Mouse (Mus musculus) lung, adult 2 months (tissue): ENCODE data around the gene Dab1. TPM values are rescaled to one million over a fixed set of nuclear protein-coding genes. Genes with fewer than 3 reads are reported as not detected.
A peak's percentile ranks its signal among the peaks of the same experiment; 100 is the strongest.

Experiments used
- DNase-seq: peaks from one replicate; pipeline ENCODE4 v3.0.0; 2022
- H3K4me1 ChIP-seq: fragments of 200-500 bp; 2 replicates; pipeline ENCODE4 v1.6.1; 2011; ENCODE audit warnings: low read length; ENCODE audit not compliant: control insufficient read depth, insufficient read depth
- H3K4me3 ChIP-seq: fragments of 200-500 bp; replicated peaks from 2 replicates; pipeline ENCODE3; 2011; ENCODE audit warnings: low read depth, mild to moderate bottlenecking, control low read depth, low read length; ENCODE audit errors: extremely low read depth
- CTCF ChIP-seq: fragments of 200-500 bp; IDR thresholded peaks from 2 replicates; pipeline ENCODE4 v1.5.1; 2011; ENCODE audit warnings: mild to moderate bottlenecking, low read length, control low read depth; ENCODE audit not compliant: insufficient read depth
- POLR2A ChIP-seq: fragments of 200-500 bp; IDR thresholded peaks from 2 replicates; pipeline ENCODE4 v1.6.1; 2011; ENCODE audit warnings: low read depth, mild to moderate bottlenecking, control low read depth, low read length, borderline replicate concordance; ENCODE audit errors: extremely low read depth
- WGBS: fragments of 180-500 bp; shearing (Covaris S2); methylation state at CpG from one replicate; pipeline ENCODE4 v1.1.7; 2018; 5-methylcytosine and 5-hydroxymethylcytosine counted together
- polyA plus RNA-seq: library from polyadenylated mRNA; depleted of rRNA; stranded (reverse); fragments of >200 nt; gene quantifications from 2 replicates; pipeline ENCODE4 v1.2.3, GENCODE M21; 2012

Dab1 gene
- polyA plus RNA-seq, 1 experiment = 0.28 TPM

DNA sequence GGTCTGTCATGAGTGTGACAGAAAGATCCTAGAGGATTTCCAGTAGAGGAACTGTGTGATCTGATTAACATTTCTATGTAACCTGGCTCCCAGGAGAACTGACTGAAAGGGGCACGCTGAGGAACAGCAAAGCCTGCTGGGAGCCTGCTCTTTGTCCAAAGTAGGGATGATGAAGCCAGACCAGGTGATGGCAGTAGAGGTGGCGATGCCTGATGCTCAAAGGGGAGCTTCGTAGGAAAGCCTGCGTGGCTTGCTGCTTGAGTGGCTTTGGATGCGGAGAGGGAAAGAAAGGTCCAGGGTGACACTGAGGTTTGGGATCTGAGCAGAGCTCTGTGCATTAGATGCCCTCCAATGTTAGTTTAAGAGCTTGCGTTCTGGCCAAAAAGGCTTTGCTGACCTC is 584.9 kb downstream of the Dab1 start:
- Histone ChIP-seq H3K4me3 (no peak overlapping the region), H3K4me1 (no peaks in the 10 kb centered on the region)
- 47% methylated on average over 6 of the region's 6 CpGs for WGBS
- no peak for DNase-seq
- no peak for TF ChIP-seq POLR2A

DNA sequence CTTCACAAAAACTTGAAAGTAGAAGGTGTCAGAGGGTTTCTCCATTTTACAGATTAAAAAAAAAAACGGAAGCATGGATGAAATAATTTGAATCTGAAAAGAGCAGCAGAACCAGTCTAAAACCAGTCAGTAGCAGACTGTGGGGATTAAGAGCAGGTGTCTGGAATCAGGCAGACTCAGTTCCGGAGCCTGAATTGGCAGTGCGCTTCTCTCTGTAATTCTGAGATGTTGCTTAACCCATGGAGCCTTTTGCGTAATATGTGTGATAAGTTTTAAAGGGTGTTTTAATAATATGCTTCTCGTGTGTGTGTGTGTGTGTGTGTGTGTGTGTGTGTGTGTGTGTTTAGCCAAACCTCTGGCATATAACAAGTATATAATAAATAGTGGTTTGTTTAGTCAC is 587.5 kb downstream of the Dab1 start:
- DNase-seq = no peak
- no peak for TF ChIP-seq CTCF
- no peak for TF ChIP-seq POLR2A
- 70% methylated on average over 5 of the region's 5 CpGs for WGBS
- Histone ChIP-seq H3K4me1 (no peaks in the 10 kb centered on the region), H3K4me3 (no peak overlapping the region)

DNA sequence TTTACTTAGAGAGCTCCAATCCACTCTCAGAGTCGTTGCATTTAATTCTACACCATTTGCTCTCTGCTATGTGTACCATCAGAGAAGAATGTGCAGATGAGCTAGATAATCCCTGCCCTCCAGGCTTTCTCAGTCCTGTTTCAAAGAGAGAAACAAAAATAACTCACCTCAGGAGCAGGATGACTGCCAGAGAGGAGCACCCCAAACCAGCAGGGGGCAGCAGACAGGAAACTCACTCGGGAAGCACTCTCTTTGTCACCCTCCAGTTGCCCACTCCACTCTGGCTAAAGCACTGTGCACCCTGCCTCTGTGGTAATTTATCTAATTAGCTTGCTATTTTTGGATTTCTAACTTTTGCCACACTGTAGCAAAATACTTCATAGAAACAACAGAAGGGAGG is 589.9 kb downstream of the Dab1 start:
- no peak for TF ChIP-seq POLR2A
- TF ChIP-seq CTCF = peak; percentile 24; the same call in 1 of the 2 replicates
- Histone ChIP-seq H3K4me3 (no peak overlapping the region), H3K4me1 (no peaks in the 10 kb centered on the region)
- WGBS = 30% methylated on average over 2 of the region's 2 CpGs
- DNase-seq = no peak

DNA sequence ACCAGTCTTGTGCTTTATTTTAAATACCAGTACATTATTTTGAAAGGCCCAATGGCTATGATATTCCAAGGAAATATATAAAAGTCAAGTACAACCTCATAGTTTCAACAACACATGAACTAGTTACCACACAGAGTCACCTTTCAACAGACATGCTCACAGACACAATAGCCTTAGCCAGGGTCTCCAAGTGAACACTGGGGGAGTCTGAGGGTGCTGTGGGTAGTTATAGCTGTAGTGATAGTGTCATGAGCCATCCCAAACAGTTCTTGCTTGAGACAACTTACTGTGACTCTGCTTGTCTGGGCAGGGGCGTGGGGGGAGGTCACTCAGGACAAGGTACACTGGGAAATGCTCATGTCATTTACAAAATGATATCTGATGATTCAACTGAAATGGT is 591.6 kb downstream of the Dab1 start:
- TF ChIP-seq CTCF (no peak), POLR2A (no peak)
- 58% methylated on average over 1 of the region's 1 CpGs for WGBS
- DNase-seq = no peak
- Histone ChIP-seq H3K4me1 (no peaks in the 10 kb centered on the region), H3K4me3 (no peak overlapping the region)

DNA sequence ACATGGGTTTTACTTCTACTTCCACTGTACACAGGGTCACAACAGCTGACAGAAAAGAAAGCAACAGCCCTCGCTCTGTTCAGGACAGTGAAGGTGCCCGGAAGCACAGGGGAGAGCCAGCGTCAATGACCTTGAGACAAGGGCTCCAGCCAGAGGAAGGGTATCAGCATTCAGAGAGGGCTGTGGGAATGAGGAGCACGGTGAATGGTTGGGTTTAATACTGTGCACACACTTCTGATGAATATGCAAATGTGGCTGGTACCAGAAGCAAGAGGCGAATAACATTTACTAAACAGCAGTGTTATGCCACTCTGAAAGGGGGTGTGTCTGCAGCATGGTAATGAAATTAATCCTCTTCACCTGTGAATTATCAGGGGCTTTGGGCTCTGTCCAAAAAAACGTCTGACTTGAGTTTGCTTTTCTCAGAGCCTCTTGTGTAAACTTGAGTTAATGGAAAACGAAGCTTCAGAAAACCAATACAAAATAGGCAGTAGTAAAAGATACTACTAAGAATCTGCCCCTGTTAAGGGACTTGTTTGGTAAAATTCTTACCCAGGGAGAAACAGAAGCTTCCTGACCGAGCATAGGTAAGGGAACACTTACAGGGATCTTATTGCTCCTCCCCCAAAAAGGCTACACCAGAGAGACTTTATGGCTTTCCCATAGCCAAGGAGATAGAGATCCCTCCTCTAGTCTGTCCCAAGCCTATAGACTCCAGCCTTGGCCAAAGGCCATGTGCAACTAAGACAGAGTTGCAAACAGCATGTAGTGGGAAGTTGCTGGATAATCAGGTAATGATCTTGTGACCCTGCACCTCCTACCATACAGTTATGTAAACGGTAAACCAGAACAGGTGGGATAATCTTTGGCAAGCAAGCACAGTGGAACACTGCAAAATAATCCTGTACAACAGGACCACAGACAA is 592.6 kb downstream of the Dab1 start:
- DNase-seq = no peak
- WGBS = 60% methylated on average over 9 of the region's 9 CpGs
- TF ChIP-seq CTCF (no peak), POLR2A (no peak)
- Histone ChIP-seq H3K4me1 (no peaks in the 10 kb centered on the region), H3K4me3 (no peak overlapping the region)

DNA sequence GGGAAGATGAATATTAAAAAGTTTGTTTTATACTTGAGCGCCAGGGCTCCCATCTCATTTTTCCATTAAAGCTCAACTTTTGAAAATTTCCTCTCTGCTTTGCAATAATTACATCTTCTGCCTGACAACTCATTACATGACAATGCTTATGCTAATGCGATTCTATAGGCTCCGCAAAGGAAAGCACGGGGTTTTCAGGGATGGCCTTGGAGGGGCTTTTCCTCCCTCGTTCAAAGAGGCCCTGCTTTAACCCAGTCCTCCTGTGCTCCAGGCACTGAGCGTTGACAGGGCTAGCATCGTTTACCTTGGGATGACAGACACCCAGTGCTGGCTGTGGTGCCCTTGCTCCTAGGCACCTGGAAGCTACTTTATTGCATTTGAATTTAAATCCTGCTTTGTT is 595.6 kb downstream of the Dab1 start:
- H3K4me1 ChIP-seq = no peaks in the 10 kb centered on the region
- no peak overlapping the region for H3K4me3 ChIP-seq
- WGBS = 60% methylated on average over 7 of the region's 7 CpGs
- DNase-seq = no peak
- TF ChIP-seq CTCF (no peak), POLR2A (no peak)

DNA sequence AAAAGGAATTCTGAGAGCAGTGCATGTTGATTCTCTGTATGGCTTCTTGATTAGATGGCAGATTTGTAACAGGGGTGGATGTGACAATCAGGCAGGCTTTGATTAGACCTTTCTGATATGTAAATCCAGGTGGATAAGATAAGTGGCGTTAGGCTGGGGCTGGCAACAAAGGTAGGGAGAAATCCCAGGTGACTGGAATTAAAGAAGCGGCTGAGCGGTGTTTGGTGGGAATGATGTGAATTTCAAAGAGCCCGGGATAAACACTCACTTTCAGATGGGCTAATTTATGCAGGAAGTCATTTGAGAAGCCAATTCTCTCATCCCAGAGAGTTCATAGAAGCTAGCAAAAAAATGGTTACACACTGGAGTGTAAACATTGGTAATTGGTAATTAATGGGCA is 598.2 kb downstream of the Dab1 start:
- DNase-seq = no peak
- Histone ChIP-seq H3K4me1 (no peaks in the 10 kb centered on the region), H3K4me3 (no peak overlapping the region)
- WGBS = 51% methylated on average over 4 of the region's 4 CpGs
- TF ChIP-seq CTCF (no peak), POLR2A (no peak)

DNA sequence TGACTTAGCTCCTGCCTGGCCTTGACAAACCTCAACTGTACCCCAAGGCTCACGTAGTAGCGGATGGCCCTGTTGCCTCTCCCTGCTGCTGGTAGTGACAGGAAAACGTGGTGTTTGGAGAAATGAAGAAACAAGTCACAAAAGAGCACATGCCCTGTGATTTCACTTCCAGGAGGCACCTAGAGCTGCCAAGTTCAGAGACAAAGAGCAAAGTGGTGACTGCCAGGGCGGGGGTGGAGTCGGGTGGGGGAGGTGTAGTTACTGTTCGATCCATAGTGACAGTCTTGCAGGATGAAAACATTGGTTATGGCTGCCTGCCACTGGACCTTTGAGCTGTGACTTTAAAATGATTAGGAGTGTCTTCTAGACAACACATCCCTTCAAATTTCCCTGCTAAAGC is 599.6 kb downstream of the Dab1 start:
- H3K4me3 ChIP-seq = no peak overlapping the region
- WGBS = 42% methylated on average over 6 of the region's 6 CpGs
- no peak for DNase-seq
- no peak for TF ChIP-seq CTCF
- no peak for TF ChIP-seq POLR2A
- H3K4me1 ChIP-seq = no peaks in the 10 kb centered on the region

DNA sequence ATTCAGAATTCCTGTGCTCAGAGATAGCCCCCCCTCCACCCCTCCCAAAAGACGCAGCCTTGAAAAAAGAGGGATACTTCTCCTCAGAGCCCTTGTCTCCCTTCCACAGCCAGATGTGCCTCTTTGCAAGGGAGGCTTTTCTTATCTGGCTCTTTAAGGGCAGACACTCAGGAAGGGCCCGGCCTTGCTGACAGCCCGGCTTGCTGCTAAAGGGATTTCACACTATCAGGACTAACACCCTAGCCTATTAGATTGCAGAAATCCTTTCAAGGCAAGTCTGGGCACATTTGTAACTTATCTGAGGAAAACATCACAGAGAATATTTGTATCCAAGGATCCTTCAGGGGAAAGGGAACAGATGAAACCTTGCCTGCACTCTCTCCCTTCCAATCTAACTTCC is 600.9 kb downstream of the Dab1 start:
- WGBS = 25% methylated on average over 3 of the region's 3 CpGs
- no peak for DNase-seq

DNA sequence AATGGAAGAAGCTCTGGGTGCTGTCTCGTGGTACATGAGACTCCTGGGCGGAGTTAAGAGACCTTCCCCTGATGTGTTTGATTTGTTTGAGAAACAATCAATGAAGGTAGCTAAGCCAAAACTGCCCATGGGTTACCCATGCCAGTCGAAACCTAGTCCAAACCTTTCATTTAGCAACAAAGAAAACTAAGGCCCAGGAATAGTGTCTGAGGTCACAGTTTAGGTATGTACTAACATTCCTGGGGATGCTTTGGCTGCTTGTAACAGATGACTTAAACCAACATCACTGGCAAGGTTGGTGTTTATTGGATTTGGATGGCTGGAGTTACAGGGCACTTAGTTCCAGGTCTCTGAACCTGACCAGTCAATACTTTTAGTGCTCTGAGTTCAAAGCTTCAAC is 610.1 kb downstream of the Dab1 start:
- H3K4me3 ChIP-seq = no peak overlapping the region
- DNase-seq = no peak
- WGBS = 62% methylated on average over 3 of the region's 3 CpGs
- H3K4me1 ChIP-seq = no peaks in the 10 kb centered on the region
- TF ChIP-seq POLR2A = no peak
- TF ChIP-seq CTCF = no peak

More for the DNA sequence above, 600.9 kb downstream of the Dab1 start:
- TF ChIP-seq CTCF (no peak), POLR2A (no peak)
- no peaks in the 10 kb centered on the region for H3K4me1 ChIP-seq
- H3K4me3 ChIP-seq = no peak overlapping the region
